Mouse (Mus musculus) embryonic facial prominence, embryonic 14.5 days (tissue): ENCODE results near the gene Npas2. TPM values are rescaled to one million over a fixed set of nuclear protein-coding genes. Genes with fewer than 3 reads are reported as not detected.
A peak's percentile ranks its signal among the peaks of the same experiment; 100 is the strongest.

Source experiments
- ATAC-seq: fragments of 200-750 bp; cut with Nextera tagmentation; 2 replicates; pipeline ENCODE4 v1.8.0; 2017; ENCODE audit warnings: low read depth, moderate number of reproducible peaks, moderate TSS enrichment
- DNase-seq: peaks from one replicate; pipeline ENCODE4 v3.0.0-alpha.2; 2015; ENCODE audit warnings: low spot score
- H3K27ac ChIP-seq: fragments of 300-500 bp; sonication (generic); replicated peaks from 2 replicates; pipeline ENCODE4 v1.5.1; 2014; ENCODE audit warnings: low read depth, mild to moderate bottlenecking, low read length, moderate library complexity
- H3K27me3 ChIP-seq: fragments of 300-500 bp; sonication (generic); replicated peaks from 2 replicates; pipeline ENCODE4 v1.6.1; 2014; ENCODE audit warnings: low read length; ENCODE audit not compliant: control insufficient read depth, insufficient read depth
- H3K36me3 ChIP-seq: fragments of 300-500 bp; sonication (generic); 2 replicates; pipeline ENCODE4 v1.6.1; 2014; ENCODE audit warnings: low read length, mixed read lengths; ENCODE audit not compliant: control insufficient read depth, insufficient read depth
- H3K4me1 ChIP-seq: fragments of 300-500 bp; sonication (generic); 2 replicates; pipeline ENCODE4 v1.6.1; 2014; ENCODE audit warnings: antibody characterized with exemption, low read length; ENCODE audit not compliant: control insufficient read depth, insufficient read depth
- H3K4me2 ChIP-seq: fragments of 300-500 bp; sonication (generic); 2 replicates; pipeline ENCODE4 v1.6.1; 2014; ENCODE audit warnings: low read depth, mild to moderate bottlenecking, low read length, moderate library complexity, mixed read lengths
- H3K4me3 ChIP-seq: fragments of 300-500 bp; sonication (generic); 2 replicates; pipeline ENCODE4 v1.5.1; 2014; ENCODE audit warnings: low read depth, mild to moderate bottlenecking, low read length
- H3K9ac ChIP-seq: fragments of 300-500 bp; sonication (generic); 2 replicates; pipeline ENCODE4 v1.6.1; 2014; ENCODE audit warnings: low read depth, mild to moderate bottlenecking, low read length, moderate library complexity, mixed read lengths
- H3K9me3 ChIP-seq: fragments of 300-500 bp; sonication (generic); 2 replicates; pipeline ENCODE4 v1.6.1; 2016; ENCODE audit warnings: low read length; ENCODE audit not compliant: control insufficient read depth
- WGBS: fragments of 180-500 bp; shearing (Covaris S2); extraction: QIAGEN DNeasy Blood & Tissue Kit; methylation state at CpG from one replicate; pipeline ENCODE4 v1.1.7; 2014; 5-methylcytosine and 5-hydroxymethylcytosine counted together
- polyA plus RNA-seq: library from polyadenylated mRNA; unstranded; fragments of >200 nt; fragmentation: Nextera tagmentation; extraction: Ambion mirVana; gene quantifications from 2 replicates; pipeline ENCODE4 v1.2.1, GENCODE M21; 2014

Gene Npas2
- polyA plus RNA-seq, 1 experiment from 2014 or later, result 2.7 TPM

- Histone ChIP-seq H3K4me2 (no peak overlapping the region), H3K9me3 (0 out of 2 replicates have a peak, but pooled peaks cover 5% of the 10 kb centered on the region), H3K4me3 (no peak overlapping the region), H3K27me3 (no peaks in the 10 kb centered on the region), H3K9ac (no peak overlapping the region), H3K27ac (no peak overlapping the region), H3K36me3 (no peaks in the 10 kb centered on the region), H3K4me1 (no peaks in the 10 kb centered on the region; the same call in 1 of the 2 replicates)
- DNase-seq, result no peak
- no peak for ATAC-seq
- 75% methylated on average over 4 of the region's 4 CpGs for WGBS
Observed at GRCm38 (mm10) chr1:39181901-39182300, 11.6 kb upstream of the Npas2 start.

GRCm38 (mm10) chr1:39185833-39186232 lies 7.7 kb upstream of the Npas2 start:
- 65% methylated on average over 5 of the region's 5 CpGs for WGBS
- DNase-seq (no peak), ATAC-seq (0 out of 2 replicates have a peak, but pooled peaks have one; percentile 30)
- no peak overlapping the region for H3K4me3 ChIP-seq
- H3K9ac ChIP-seq, result no peak overlapping the region
- no peaks in the 10 kb centered on the region; the same call in 1 of the 2 replicates for H3K4me1 ChIP-seq
- no peak overlapping the region for H3K4me2 ChIP-seq
- no peak overlapping the region for H3K27ac ChIP-seq
- no peaks in the 10 kb centered on the region for H3K36me3 ChIP-seq
- H3K27me3 ChIP-seq, result no peaks in the 10 kb centered on the region
- 0 out of 2 replicates have a peak, but pooled peaks cover under 1% of the 10 kb centered on the region for H3K9me3 ChIP-seq

GRCm38 (mm10) chr1:39186711-39187437 lies 6.7 kb upstream of the Npas2 start:
- no peaks in the 10 kb centered on the region; the same call in 1 of the 2 replicates for H3K4me1 ChIP-seq
- no peaks in the 10 kb centered on the region for H3K27me3 ChIP-seq
- H3K4me3 ChIP-seq, result no peak overlapping the region
- peak; percentile 79 for ATAC-seq
- no peak overlapping the region for H3K4me2 ChIP-seq
- H3K9me3 ChIP-seq, result no peaks in the 10 kb centered on the region
- WGBS, result 54% methylated on average over 6 of the region's 6 CpGs
- peak; percentile 56 for DNase-seq
- no peak overlapping the region; the same call in 1 of the 2 replicates for H3K27ac ChIP-seq
- H3K9ac ChIP-seq, result no peak overlapping the region
- no peaks in the 10 kb centered on the region for H3K36me3 ChIP-seq

- Histone ChIP-seq H3K9ac (no peak overlapping the region), H3K4me3 (no peak overlapping the region), H3K36me3 (no peaks in the 10 kb centered on the region), H3K4me1 (peaks cover 10% of the 10 kb centered on the region; the same call in 1 of the 2 replicates), H3K27me3 (peaks cover 29% of the 10 kb centered on the region), H3K9me3 (no peaks in the 10 kb centered on the region), H3K4me2 (no peak overlapping the region), H3K27ac (no peak overlapping the region)
- no peak for ATAC-seq
- whole genome bisulfite sequencing, result 75% methylated on average over 5 of the region's 5 CpGs
- no peak for DNase-seq
Observed at GRCm38 (mm10) chr1:39191122-39191521, 2.4 kb upstream of the Npas2 start.

GRCm38 (mm10) chr1:39192460-39192996 lies 1.0 kb upstream of the Npas2 start:
- whole genome bisulfite sequencing, result 1% methylated on average over 22 of the region's 28 CpGs

GRCm38 (mm10) chr1:39193862-39194675 lies 538 bp downstream of the Npas2 start:
- Histone ChIP-seq H3K4me1 (peaks cover 10% of the 10 kb centered on the region; the same call in 1 of the 2 replicates), H3K27me3 (peaks cover 41% of the 10 kb centered on the region), H3K27ac (no peak overlapping the region), H3K4me2 (peak overlapping the region; percentile 99), H3K9me3 (no peaks in the 10 kb centered on the region), H3K4me3 (peak overlapping the region; percentile 74), H3K9ac (peak overlapping the region; percentile 78), H3K36me3 (no peaks in the 10 kb centered on the region)
- DNase-seq, result no peak
- 1% methylated on average over 12 of the region's 76 CpGs for WGBS
- peak; percentile 70 for ATAC-seq

More at GRCm38 (mm10) chr1:39192460-39192996, 1.0 kb upstream of the Npas2 start:
- Histone ChIP-seq H3K4me3 (peak overlapping the region; percentile 74), H3K9ac (no peak overlapping the region), H3K36me3 (no peaks in the 10 kb centered on the region), H3K4me1 (peaks cover 10% of the 10 kb centered on the region; the same call in 1 of the 2 replicates), H3K9me3 (no peaks in the 10 kb centered on the region), H3K4me2 (peak overlapping the region; percentile 99), H3K27ac (no peak overlapping the region), H3K27me3 (peaks cover 41% of the 10 kb centered on the region)
- ATAC-seq (peak; percentile 45), DNase-seq (peak; percentile 78)

- Histone ChIP-seq H3K27me3 (peaks cover 41% of the 10 kb centered on the region), H3K9me3 (no peaks in the 10 kb centered on the region), H3K27ac (no peak overlapping the region), H3K4me1 (peaks cover 10% of the 10 kb centered on the region; the same call in 1 of the 2 replicates), H3K4me2 (peak overlapping the region; percentile 99), H3K9ac (no peak overlapping the region), H3K36me3 (no peaks in the 10 kb centered on the region), H3K4me3 (peak overlapping the region; percentile 74)
- ATAC-seq (no peak), DNase-seq (no peak)
- 4% methylated on average over 11 of the region's 11 CpGs for WGBS
Observed at GRCm38 (mm10) chr1:39194959-39195358, 1.4 kb downstream of the Npas2 start.

GRCm38 (mm10) chr1:39196126-39196525 lies 2.6 kb downstream of the Npas2 start:
- Histone ChIP-seq H3K9ac (no peak overlapping the region), H3K27me3 (peaks cover 41% of the 10 kb centered on the region), H3K4me1 (peaks cover 10% of the 10 kb centered on the region; the same call in 1 of the 2 replicates), H3K27ac (no peak overlapping the region), H3K4me2 (no peak overlapping the region), H3K36me3 (no peaks in the 10 kb centered on the region), H3K4me3 (no peak overlapping the region), H3K9me3 (0 out of 2 replicates have a peak, but pooled peaks cover 7% of the 10 kb centered on the region)
- ATAC-seq (no peak), DNase-seq (no peak)
- WGBS, result 39% methylated on average over 6 of the region's 6 CpGs
